Mouse (Mus musculus) spleen, embryonic (tissue): Measurements from ENCODE around the gene Ifit1bl2.
"Not testable (repeated sequence)": the region's sequence is repeated elsewhere in the genome, so short reads cannot be mapped to it uniquely, and the experiment has no call there.

Experiments
- CTCF ChIA-PET: fragments of 350-600 bp; sonication (Branson Sonifier 250); formaldehyde crosslinking; loops from one replicate; lab custom pipeline; 2022; lab: Charles Lee

Ifit1bl2 gene

DNA sequence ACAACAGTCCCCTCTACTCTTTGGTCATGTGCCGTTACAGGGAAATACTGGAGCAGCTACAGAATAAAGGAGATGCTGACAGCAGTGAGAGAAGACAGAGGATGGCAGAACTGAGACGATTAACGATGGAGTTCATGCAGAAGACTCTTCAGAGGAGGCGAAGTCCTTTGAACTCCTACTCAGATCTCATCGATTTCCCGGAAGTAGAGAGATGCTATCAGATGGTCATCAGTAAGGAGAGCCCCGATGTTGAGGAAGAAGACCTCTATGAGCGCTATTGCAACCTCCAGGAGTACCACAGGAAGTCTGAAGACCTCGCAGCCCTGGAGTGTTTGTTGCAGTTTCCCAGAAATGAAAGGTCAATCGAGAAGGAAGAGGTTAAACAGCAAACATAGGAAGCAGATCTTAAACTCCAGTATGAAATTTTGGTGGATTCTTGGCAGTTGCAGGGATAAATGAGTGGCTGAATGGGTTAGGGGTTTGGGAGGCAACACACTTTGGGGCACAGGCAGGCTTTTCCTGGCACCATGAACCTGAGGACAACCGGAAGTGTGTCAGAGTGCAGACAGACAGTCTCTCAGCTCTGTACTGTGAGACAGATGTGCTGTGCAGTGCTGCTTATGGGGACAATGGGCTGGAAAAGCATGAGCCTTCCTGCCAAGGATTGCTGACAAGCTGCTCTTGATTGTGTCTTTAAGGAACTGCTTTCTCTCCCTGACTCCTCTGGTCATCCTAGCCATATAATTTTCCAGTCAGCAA, 28.1 kb downstream of the Ifit1bl2 start:
- CTCF ChIA-PET = not testable (repeated sequence)

DNA sequence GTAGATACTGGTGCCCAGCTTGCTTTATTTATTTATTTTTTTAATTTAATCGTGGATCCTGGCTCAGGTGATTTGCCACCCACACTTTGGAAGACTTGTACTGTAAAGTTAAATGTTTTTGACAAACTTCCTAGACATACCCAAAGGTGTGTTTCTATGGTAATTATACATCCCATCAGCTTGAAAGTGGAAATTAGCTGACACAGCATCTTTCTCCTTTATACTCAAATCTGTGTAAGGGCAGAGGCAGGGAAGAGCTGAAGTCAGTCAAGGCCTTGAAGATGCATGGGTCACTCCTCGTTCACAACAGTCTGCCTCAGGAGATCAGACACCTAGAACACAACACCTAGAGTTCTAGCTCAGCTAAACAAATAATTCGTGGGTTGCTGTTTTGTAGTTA, 30.4 kb downstream of the Ifit1bl2 start:
- CTCF ChIA-PET = not testable (repeated sequence)

DNA sequence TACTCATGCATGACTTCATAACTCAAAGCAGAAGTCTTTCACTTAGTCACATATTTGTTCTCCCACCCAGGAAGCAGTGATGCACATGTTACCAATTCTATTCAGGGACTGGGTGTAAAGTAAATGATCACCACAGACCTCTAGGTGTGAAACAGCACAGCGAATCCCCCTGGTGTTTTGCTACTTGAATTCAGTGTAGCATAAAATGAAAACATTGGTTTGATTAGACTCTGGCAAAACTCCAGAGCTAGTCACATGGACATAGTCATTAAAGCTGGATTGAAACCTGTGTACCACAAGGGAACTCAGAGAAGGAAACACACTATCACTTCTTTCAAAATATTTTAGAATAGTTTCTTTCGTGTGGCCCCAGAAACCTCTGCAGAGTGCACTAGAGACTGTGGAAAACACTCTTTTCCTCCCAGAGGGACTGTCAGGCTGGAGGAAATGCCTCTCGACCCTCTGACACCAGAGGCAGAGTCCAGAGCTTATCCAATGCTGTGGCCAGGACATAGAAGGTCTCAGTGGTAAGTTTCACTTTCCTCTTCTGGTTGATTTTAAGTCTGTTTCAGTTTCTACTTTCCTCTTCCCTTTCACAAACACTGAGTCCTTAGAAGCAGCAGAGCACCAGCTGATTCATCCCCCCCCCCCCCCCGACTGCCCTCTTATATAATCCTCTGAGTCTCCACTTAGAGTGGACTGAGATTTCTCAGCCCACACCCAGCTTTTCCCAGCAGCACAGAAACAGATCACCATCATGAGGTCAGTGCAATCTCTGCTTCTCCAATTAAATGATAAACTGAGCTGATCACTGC, 33.1 kb downstream of the Ifit1bl2 start, which contains the start of gene Ifit3b:
TSS of gene Ifit3b (plus strand) at position 734 of the 815 bp plus-strand sequence.
- CTCF ChIA-PET = interaction anchor here (0.5 kb wide), 1 partner anchor 189 kb away, joined by 5 read pairs; no protein-coding TSS in a partner anchor

DNA sequence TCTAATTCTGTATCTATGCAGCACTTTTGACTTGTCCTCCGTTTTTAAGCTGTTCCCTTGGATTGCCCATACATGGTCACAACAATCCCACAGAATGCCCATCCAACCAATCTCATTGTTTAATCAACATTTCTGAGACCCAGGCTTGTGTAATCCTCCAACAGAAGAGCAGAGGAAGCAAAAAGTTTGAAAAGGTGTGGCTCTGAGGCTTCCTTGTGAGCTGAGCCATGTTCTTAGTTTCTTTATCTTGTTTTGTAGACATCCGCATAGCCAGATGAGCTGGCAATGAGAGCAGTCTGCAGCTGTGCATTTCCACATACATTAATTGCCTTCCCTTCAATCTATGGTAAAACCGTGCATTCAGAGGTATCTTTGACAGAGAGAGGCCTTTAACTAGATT, 35.1 kb downstream of the Ifit1bl2 start:
- CTCF ChIA-PET = no interaction called here

DNA sequence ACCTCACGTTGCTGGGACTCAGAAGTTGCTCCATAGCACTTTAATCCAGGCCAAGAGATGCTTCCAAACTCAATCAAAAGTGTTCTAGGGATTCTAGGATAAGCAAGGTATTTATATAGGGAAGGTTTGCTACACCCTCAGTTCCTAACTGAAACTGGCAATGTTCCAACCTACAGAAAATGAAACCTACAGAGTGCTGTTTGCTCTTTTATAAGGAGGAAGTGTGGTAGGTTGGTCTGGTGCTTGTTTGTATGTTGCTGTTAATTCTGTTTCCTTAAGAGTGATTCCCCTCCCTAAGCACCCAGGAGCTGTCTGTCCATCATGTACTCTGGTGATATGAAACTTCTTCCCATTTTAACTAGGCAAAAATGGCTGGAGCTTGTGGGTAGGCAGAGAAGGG, 38.7 kb downstream of the Ifit1bl2 start, which contains the start of gene Ifit1bl1:
TSS of gene Ifit1bl1 (minus strand) at position 69 of the 400 bp plus-strand sequence.
- CTCF ChIA-PET = not testable (repeated sequence)

DNA sequence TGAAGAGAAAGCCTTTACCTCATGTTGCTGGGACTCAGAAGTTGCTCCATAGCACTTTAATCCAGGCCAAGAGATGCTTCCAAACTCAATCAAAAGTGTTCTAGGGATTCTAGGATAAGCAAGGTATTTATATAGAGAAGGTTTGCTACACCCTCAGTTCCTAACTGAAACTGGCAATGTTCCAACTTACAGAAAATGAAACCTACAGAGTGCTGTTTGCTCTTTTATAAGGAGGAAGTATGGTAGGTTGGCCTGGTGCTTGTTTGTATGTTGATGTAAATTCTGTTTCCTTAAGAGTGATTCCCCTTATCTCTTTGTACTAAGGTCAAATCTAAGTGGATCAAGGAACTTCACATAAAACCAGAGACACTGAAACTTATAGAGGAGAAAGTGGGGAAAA, 41.3 kb downstream of the Ifit1bl2 start:
- CTCF ChIA-PET = not testable (repeated sequence)

DNA sequence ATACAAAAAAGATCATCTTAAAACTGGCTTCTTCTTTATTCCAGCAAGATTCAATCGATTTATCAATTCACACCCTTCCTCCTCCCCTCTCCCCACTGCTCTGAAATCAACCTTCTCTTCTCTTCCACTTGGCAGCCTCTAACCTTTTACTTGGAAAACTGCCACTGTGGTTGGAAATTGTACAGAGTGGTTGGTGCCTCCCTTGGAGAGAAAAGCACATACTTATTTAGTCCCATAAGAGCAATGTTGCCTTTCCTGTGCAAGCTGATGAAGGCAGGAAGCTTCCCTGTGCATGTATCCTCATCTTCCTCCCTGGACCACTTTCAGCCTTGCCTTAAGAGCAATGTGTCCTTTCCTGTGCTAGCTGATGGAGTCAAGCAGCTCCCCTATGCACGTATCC, 42.2 kb downstream of the Ifit1bl2 start:
- CTCF ChIA-PET = no interaction called here

DNA sequence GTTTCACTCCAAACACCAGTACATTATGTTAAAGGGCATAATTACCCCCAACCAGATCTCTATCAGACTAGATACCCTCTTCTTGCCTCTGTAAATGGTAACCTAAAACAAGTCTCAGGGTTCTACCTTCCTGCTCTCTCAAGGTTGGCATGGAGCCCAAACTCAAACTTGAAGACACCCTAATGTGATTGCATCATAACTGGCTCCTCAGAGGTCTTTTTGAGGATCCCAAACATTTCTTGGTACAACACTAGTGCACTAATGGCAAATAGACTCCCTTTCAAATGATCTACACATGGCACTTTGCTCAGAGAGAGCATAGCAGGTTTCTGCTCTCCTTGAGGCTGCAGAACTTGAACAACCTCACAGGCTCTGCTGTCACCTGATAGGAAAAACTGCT, 43.7 kb downstream of the Ifit1bl2 start:
- CTCF ChIA-PET = no interaction called here

DNA sequence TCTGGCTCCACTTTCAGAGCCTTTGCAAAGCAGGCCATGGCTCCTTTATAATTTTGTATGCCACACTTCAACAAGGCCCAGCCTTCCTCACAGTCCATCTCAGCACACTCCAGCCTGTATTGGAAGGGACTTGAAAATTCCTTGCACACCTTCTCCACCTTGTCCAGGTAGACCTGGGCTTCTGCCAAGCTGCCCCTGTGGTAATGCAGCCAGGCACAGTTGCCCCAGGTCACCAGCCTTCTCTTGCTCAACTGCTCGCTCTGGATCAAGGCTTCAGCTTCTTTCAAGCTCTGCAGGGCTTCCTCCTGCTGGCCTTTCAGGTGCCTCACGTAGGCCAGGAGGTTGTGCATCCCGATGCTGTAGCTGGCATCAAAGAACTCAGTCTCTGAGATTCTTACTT, 46.0 kb downstream of the Ifit1bl2 start:
- CTCF ChIA-PET = not testable (repeated sequence)

DNA sequence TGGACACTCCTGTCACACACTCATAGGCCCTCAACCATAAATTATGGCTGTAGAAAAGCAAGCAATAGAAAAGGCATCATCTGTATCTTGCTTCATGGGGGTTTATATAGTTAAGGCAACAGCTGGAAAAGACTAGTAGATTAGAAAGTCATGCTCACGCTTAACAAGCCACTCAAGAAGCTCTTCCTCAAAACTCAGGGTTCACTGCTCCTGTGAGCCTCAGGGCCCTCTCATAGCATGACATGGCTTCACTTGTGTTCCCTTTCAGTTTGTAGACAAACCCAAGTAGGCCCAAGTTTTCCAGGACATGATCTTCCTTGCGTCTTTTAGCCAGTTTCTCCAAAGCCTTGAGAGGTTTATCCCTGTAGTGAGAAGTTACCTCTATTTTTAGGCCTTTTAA, 47.1 kb downstream of the Ifit1bl2 start:
- CTCF ChIA-PET = interaction anchor here (0.6 kb wide), 1 partner anchor 13 kb away, joined by 4 read pairs; no protein-coding TSS in a partner anchor

DNA sequence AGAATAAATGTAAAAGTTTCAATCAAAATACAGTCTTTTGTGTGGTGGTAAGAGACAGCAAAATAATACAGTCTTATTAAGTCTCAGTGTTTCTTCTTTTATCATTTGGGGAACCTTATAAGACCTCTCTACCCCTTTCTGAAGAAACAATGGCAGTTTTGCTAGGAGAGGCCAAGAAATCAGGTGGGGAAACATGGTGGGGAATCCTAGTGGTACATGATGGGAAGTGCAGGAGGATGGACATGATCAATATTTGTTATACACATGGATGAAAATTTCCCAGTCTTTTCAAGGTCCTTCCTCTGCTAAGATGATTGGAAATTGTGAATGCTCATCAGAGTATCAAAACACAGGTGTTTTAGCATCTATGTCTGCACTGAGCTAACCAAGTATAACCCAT, 51.6 kb downstream of the Ifit1bl2 start:
- CTCF ChIA-PET = no interaction called here

DNA sequence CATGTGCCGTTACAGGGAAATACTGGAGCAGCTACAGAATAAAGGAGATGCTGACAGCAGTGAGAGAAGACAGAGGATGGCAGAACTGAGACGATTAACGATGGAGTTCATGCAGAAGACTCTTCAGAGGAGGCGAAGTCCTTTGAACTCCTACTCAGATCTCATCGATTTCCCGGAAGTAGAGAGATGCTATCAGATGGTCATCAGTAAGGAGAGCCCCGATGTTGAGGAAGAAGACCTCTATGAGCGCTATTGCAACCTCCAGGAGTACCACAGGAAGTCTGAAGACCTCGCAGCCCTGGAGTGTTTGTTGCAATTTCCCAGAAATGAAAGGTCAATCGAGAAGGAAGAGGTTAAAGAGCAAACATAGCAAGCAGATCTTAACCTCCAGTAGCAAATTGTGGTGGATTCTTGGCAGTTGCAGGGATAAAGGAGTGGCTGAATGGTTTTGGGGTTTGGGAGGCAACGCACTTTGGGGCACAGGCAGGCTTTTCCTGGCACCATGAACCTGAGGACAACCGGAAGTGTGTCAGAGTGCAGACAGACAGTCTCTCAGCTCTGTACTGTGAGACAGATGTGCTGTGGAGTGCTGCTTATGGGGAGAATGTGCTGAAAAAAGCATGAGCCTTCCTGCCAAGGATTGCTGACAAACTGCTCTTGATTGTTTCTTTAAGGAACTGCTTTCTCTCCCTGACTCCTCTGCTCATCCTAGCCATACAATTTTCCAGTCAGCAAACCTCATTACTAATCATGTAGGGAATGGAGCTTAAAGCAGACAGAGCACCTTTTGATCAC, 52.4 kb downstream of the Ifit1bl2 start:
- CTCF ChIA-PET = not testable (repeated sequence)

DNA sequence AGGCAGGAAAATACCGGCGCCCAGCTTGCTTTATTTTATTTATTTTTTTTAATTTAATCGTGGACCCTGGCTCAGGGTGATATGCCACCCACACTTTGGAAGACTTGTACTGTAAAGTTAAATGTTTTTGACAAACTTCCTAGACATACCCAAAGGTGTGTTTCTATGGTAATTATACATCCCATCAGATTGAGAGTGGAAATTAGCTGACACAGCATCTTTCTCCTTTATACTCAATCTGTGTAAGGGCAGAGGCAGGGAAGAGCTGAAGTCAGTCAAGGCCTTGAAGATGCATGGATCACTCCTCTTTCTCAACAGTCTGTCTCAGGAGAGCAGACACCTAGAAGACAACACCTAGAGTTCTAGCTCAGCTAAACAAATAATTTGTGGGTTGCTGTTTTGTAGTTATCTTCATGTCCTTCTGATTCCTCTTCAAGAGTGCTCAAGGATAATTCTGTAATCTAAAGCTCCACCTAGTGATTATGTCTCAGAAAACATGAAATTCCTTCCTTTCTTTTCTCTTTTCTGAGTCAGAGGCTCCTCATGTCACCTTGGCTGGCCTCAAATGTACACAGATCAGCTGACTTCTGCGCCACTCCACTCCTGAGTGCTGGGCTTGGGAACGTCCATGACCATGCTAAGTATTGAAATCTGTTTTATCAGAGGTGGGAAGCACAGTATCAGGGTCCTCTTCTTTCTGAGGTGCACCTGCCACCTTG, 54.6 kb downstream of the Ifit1bl2 start:
- CTCF ChIA-PET = not testable (repeated sequence)

DNA sequence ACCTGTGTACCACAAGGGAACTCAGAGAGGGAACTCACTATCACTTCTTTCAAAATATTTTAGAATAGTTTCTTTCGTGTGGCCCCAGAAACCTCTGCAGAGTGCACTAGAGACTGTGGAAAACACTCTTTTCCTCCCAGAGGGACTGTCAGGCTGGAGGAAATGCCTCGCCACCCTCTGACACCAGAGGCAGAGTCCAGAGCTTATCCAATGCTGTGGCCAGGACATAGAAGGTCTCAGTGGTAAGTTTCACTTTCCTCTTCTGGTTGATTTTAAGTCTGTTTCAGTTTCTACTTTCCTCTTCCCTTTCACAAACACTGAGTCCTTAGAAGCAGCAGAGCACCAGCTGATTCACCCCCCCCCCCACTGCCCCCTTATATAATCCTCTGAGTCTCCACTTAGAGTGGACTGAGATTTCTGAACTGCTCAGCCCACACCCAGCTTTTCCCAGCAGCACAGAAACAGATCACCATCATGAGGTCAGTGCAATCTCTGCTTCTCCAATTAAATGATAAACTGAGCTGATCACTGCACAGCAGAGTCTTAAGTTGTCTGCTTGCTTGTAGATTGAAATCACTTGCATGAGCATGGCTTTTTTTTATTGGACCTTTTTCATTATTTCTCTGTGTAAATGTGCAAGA, 57.3 kb downstream of the Ifit1bl2 start, which contains the start of gene Ifit3:
TSS of gene Ifit3 (plus strand) at position 406 of the 641 bp plus-strand sequence.
- CTCF ChIA-PET = interaction anchor here (0.5 kb wide), 1 partner anchor 280 kb away, joined by 3 read pairs; no protein-coding TSS in a partner anchor

DNA sequence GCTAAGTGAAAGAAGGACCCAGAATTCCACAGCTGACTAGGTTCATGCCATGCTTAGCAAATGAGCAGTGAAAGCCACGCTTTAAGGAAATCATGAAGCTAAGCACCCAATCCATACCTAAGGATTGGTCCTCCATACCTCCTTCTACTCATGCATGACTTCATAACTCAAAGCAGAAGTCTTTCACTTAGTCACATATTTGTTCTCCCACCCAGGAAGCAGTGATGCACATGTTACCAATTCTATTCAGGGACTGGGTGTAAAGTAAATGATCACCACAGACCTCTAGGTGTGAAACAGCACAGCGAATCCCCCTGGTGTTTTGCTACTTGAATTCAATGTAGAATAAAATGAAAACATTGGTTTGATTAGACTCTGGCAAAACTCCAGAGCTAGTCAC, 57.8 kb downstream of the Ifit1bl2 start:
- CTCF ChIA-PET = interaction anchor here (0.5 kb wide), 1 partner anchor 280 kb away, joined by 3 read pairs; no protein-coding TSS in a partner anchor

DNA sequence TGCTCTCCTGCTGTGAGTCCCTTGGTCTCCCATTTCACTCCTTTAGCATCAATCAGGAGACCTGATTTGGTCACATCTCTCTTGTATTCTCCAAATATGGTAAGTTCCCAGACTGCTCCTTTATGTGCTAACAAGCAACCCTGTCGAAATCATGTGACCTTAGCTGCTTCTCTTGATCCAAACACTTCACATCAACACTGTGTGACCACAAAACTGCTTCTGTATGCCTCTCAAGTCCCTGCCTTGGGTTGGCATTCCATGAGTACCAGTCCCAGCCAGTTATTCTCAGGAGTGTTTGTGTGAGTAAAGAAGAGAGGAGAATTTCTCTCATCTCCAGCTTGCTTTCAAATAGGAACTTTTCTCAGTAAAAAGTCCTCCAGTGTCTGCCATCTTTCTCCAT, 63.4 kb downstream of the Ifit1bl2 start:
- CTCF ChIA-PET = no interaction called here

DNA sequence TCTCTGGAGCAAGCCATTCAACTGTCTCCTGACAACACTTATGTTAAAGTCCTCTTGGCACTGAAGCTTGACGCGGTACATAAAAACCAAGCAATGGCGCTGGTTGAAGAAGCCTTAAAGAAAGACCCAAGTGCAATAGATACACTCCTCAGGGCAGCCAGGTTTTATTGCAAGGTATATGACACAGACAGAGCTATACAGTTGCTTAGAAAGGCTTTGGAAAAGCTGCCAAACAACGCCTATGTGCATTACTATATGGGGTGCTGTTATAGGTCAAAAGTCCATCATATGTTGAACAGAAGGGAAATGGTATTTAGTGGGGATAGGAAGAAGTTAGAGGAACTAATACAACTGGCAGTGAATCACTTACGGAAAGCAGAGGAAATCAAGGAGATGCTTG, 66.9 kb downstream of the Ifit1bl2 start:
- CTCF ChIA-PET = no interaction called here

DNA sequence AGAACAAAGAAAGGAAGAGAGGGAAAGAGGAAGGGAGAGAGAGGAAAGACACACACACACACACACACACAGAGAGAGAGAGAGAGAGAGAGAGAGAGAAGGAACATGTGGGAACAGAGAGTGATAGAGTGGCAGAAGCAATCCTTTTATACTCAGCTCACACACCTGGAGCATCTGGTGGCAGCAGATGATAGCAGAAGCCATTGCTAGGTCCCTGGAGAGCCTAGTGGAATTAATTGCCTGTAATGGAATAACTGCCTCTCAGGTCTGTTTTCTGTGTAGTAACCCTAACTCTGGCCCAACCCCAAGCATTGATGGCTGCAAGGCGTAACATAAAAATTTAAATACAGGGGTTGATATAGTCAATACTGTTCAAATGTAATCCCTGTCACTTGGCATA, 69.5 kb downstream of the Ifit1bl2 start:
- CTCF ChIA-PET = interaction anchor here (0.6 to 0.7 kb wide), 2 partner anchors 51 to 253 kb away, joined by 3 to 4 read pairs; no protein-coding TSS in a partner anchor

DNA sequence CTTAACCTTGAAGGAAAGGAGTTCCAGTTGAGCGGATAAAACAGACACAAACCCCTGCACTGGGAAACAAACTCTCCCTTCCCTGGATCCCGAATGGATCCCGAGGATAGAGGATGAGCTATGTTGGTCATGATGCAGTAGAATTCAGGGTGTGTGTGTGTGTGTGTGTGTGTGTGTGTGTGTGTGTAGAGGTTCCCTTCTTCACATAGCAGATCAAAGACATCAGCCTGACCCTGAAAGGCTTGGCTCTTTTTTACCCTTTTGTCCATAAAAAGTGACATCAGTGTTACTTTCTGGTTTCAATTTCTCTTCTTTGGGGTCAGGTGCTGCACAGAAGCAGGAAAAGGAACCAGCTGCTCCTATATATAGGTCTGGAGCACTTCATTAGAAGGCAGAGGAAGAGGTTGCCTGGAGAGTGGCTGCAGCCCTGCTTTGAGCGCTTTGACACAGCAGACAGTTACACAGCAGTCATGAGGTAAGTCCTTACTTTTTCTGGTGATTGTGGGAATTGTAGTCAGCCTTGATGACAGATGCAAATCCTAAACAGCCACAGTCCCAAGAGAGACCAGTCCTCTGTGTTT, 70.6 kb downstream of the Ifit1bl2 start:
- CTCF ChIA-PET = interaction anchor here (0.6 kb wide), 1 partner anchor 12 kb away, joined by 6 read pairs; no protein-coding TSS in a partner anchor
